Mouse (Mus musculus): ENCODE data around the gene C77080. TPM values are rescaled to one million over a fixed set of nuclear protein-coding genes. Genes with fewer than 3 reads are reported as not detected.
A peak's percentile ranks its signal among the peaks of the same experiment; 100 is the strongest.

Gene C77080
- polyA plus RNA-seq, 1 experiment from 2014 or later, result 4.5 TPM

- Histone ChIP-seq H3K4me3 (ENCODE audit: low read depth, low read length) (peak overlapping the region; percentile 37), H3K27me3 (ENCODE audit: control insufficient read depth, insufficient read depth, low read length) (no peaks in the 10 kb centered on the region), H3K4me1 (ENCODE audit: control insufficient read depth, insufficient read depth, low read length) (peaks cover 27% of the 10 kb centered on the region), H3K36me3 (ENCODE audit: control insufficient read depth, insufficient read depth, low read length) (peaks cover 17% of the 10 kb centered on the region; the same call in 1 of the 2 replicates), H3K9me3 (ENCODE audit: control insufficient read depth, low read length) (no peaks in the 10 kb centered on the region), H3K9ac (replicated peaks; ENCODE audit: low read depth, low read length) (peak overlapping the region; percentile 65; the same call in 1 of the 2 replicates), H3K4me2 (ENCODE audit: low read depth, low read length) (peak overlapping the region; percentile 54), H3K27ac (ENCODE audit: low read depth, low read length) (peak overlapping the region; percentile 36)
- no peak for ATAC-seq (ENCODE audit: low read depth)
- 14% methylated on average over 8 of the region's 8 CpGs for WGBS
These were observed 33.2 kb downstream of the C77080 start for GRCm38 (mm10) chr4:129227985-129228381.

GRCm38 (mm10) chr4:129227170-129227984, 33.8 kb downstream of the C77080 start:
- H3K27ac ChIP-seq (ENCODE audit: low read depth, low read length), result peak overlapping the region; percentile 36
- H3K9ac ChIP-seq (replicated peaks; ENCODE audit: low read depth, low read length), result peak overlapping the region; percentile 65
- peak overlapping the region; percentile 54 for H3K4me2 ChIP-seq (ENCODE audit: low read depth, low read length)
- no peaks in the 10 kb centered on the region for H3K9me3 ChIP-seq (ENCODE audit: control insufficient read depth, low read length)
- H3K27me3 ChIP-seq (ENCODE audit: control insufficient read depth, insufficient read depth, low read length), result no peaks in the 10 kb centered on the region
- peak; percentile 36; the same call in 1 of the 2 replicates for ATAC-seq (ENCODE audit: low read depth)
- 7% methylated on average over 22 of the region's 22 CpGs for WGBS
- peaks cover 27% of the 10 kb centered on the region for H3K4me1 ChIP-seq (ENCODE audit: control insufficient read depth, insufficient read depth, low read length)
- peak overlapping the region; percentile 37 for H3K4me3 ChIP-seq (ENCODE audit: low read depth, low read length)
- H3K36me3 ChIP-seq (ENCODE audit: control insufficient read depth, insufficient read depth, low read length), result peaks cover 18% of the 10 kb centered on the region; the same call in 1 of the 2 replicates

GRCm38 (mm10) chr4:129226441-129226963, 34.7 kb downstream of the C77080 start:
- Histone ChIP-seq H3K27me3 (ENCODE audit: control insufficient read depth, insufficient read depth, low read length) (no peaks in the 10 kb centered on the region), H3K4me3 (ENCODE audit: low read depth, low read length) (peak overlapping the region; percentile 37), H3K9ac (replicated peaks; ENCODE audit: low read depth, low read length) (peak overlapping the region; percentile 65; the same call in 1 of the 2 replicates), H3K4me2 (ENCODE audit: low read depth, low read length) (peak overlapping the region; percentile 54), H3K9me3 (ENCODE audit: control insufficient read depth, low read length) (no peaks in the 10 kb centered on the region), H3K36me3 (ENCODE audit: control insufficient read depth, insufficient read depth, low read length) (peaks cover 18% of the 10 kb centered on the region; the same call in 1 of the 2 replicates), H3K27ac (ENCODE audit: low read depth, low read length) (no peak overlapping the region), H3K4me1 (ENCODE audit: control insufficient read depth, insufficient read depth, low read length) (peaks cover 27% of the 10 kb centered on the region)
- 32% methylated on average over 5 of the region's 5 CpGs for WGBS
- ATAC-seq (ENCODE audit: low read depth), result no peak

GRCm38 (mm10) chr4:129225315-129225714, 35.9 kb downstream of the C77080 start:
- no peak overlapping the region for H3K4me2 ChIP-seq (ENCODE audit: low read depth, low read length)
- no peak for ATAC-seq (ENCODE audit: low read depth)
- no peaks in the 10 kb centered on the region for H3K9me3 ChIP-seq (ENCODE audit: control insufficient read depth, low read length)
- H3K9ac ChIP-seq (replicated peaks; ENCODE audit: low read depth, low read length), result no peak overlapping the region
- H3K36me3 ChIP-seq (ENCODE audit: control insufficient read depth, insufficient read depth, low read length), result peaks cover 26% of the 10 kb centered on the region
- 94% methylated on average over 12 of the region's 12 CpGs for WGBS
- H3K27me3 ChIP-seq (ENCODE audit: control insufficient read depth, insufficient read depth, low read length), result no peaks in the 10 kb centered on the region
- no peak overlapping the region for H3K27ac ChIP-seq (ENCODE audit: low read depth, low read length)
- H3K4me1 ChIP-seq (ENCODE audit: control insufficient read depth, insufficient read depth, low read length), result peaks cover 27% of the 10 kb centered on the region
- no peak overlapping the region for H3K4me3 ChIP-seq (ENCODE audit: low read depth, low read length)

GRCm38 (mm10) chr4:129223421-129224281, 37.6 kb downstream of the C77080 start:
- peak overlapping the region; percentile 43 for H3K9ac ChIP-seq (replicated peaks; ENCODE audit: low read depth, low read length)
- H3K36me3 ChIP-seq (ENCODE audit: control insufficient read depth, insufficient read depth, low read length), result peaks cover 41% of the 10 kb centered on the region
- H3K27ac ChIP-seq (ENCODE audit: low read depth, low read length), result no peak overlapping the region
- ATAC-seq (ENCODE audit: low read depth), result no peak
- no peaks in the 10 kb centered on the region for H3K9me3 ChIP-seq (ENCODE audit: control insufficient read depth, low read length)
- 21% methylated on average over 53 of the region's 55 CpGs for WGBS
- H3K4me2 ChIP-seq (ENCODE audit: low read depth, low read length), result peak overlapping the region; percentile 44
- H3K27me3 ChIP-seq (ENCODE audit: control insufficient read depth, insufficient read depth, low read length), result no peaks in the 10 kb centered on the region
- H3K4me1 ChIP-seq (ENCODE audit: control insufficient read depth, insufficient read depth, low read length), result peaks cover 27% of the 10 kb centered on the region
- H3K4me3 ChIP-seq (ENCODE audit: low read depth, low read length), result peak overlapping the region; percentile 15; the same call in 1 of the 2 replicates

- Histone ChIP-seq H3K9me3 (ENCODE audit: control insufficient read depth, low read length) (no peaks in the 10 kb centered on the region), H3K4me2 (ENCODE audit: low read depth, low read length) (no peak overlapping the region), H3K4me1 (ENCODE audit: control insufficient read depth, insufficient read depth, low read length) (peaks cover 18% of the 10 kb centered on the region), H3K27me3 (ENCODE audit: control insufficient read depth, insufficient read depth, low read length) (no peaks in the 10 kb centered on the region), H3K27ac (ENCODE audit: low read depth, low read length) (no peak overlapping the region), H3K9ac (replicated peaks; ENCODE audit: low read depth, low read length) (no peak overlapping the region), H3K36me3 (ENCODE audit: control insufficient read depth, insufficient read depth, low read length) (peaks cover 54% of the 10 kb centered on the region), H3K4me3 (ENCODE audit: low read depth, low read length) (no peak overlapping the region)
- WGBS, result 72% methylated on average over 31 of the region's 31 CpGs
- no peak for ATAC-seq (ENCODE audit: low read depth)
These were observed 38.9 kb downstream of the C77080 start for GRCm38 (mm10) chr4:129222019-129222925.

- Histone ChIP-seq H3K9me3 (ENCODE audit: control insufficient read depth, low read length) (no peaks in the 10 kb centered on the region), H3K4me2 (ENCODE audit: low read depth, low read length) (no peak overlapping the region), H3K4me3 (ENCODE audit: low read depth, low read length) (no peak overlapping the region), H3K36me3 (ENCODE audit: control insufficient read depth, insufficient read depth, low read length) (peaks cover 60% of the 10 kb centered on the region), H3K4me1 (ENCODE audit: control insufficient read depth, insufficient read depth, low read length) (peaks cover 13% of the 10 kb centered on the region), H3K27ac (ENCODE audit: low read depth, low read length) (no peak overlapping the region), H3K27me3 (ENCODE audit: control insufficient read depth, insufficient read depth, low read length) (no peaks in the 10 kb centered on the region), H3K9ac (replicated peaks; ENCODE audit: low read depth, low read length) (no peak overlapping the region)
- WGBS, result 81% methylated on average over 23 of the region's 23 CpGs
- no peak for ATAC-seq (ENCODE audit: low read depth)
These were observed 39.9 kb downstream of the C77080 start for GRCm38 (mm10) chr4:129221097-129222010.

All from neural tube, embryonic 14.5 days (tissue).